Mouse (Mus musculus): ENCODE results near the gene Col4a6.

The Col4a6 gene

DNA sequence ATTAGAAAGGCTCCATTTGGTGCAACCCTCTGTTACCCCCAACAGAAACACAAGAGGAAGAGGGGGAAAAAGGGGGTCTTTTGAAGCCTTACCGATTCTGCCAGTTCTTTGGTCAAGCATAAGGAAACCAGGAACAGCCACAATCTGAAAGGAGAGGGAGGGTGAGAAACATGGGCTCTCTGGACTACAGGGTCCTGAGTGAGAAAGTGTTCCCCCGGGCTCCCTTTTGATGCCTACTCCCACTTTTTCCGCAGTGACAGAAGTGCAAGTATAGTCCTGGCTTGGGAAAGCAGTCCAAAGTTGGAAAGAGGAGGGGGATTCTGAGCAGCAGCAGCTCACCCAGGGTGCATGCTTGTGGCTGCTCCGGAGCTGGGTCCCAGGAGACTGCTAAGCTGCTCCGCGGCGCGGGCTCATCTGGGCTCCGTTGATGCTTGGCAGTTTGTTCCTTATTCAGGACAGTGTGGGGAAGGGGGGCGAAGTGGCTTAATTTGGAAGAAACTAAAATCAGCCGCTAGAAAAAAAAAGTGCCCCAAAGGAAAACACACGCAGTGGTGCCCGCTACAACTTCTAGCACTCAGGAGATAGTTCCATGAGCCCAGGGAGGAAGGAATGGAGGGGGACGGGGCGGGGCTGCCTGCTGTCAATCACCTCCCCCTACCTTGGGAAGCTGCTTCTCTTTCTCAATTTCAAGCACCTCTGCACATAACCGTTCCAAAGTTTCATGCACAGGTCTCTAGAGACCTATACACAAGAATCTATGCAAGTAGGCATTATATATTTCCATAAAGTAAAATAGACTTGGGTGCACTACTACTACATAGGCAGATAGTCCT, at the start of gene Col4a6:
Gene Col4a6 (minus strand): TSS at position 607 of the 833 bp plus-strand sequence.
- TF ChIP-seq NANOG (IDR thresholded peaks at IDR 0.05; ENCODE audit: borderline replicate concordance, low read length): no peak
- no peak for TF ChIP-seq CTCF (conservative IDR thresholded peaks at IDR 0.05; ENCODE audit: low read length)
- no peak for TF ChIP-seq POU5F1 (IDR thresholded peaks at IDR 0.05; ENCODE audit: borderline replicate concordance, low read length)
- no peaks in the 10 kb centered on the region for H3K9me3 ChIP-seq (ENCODE audit: low read length)
- H3K4me3 ChIP-seq (replicated peaks; ENCODE audit: low read length): peak within 1 kb of the TSS; percentile 63
- no peaks in the 10 kb centered on the region for H3K36me3 ChIP-seq (ENCODE audit: insufficient read depth, low read length)
- no peaks in the 10 kb centered on the region for H3K4me1 ChIP-seq (replicated peaks; ENCODE audit: low read depth, low read length)
- H3K27me3 ChIP-seq (ENCODE audit: insufficient read depth, low read length): peaks cover 2% of the 10 kb centered on the region; the same call in 1 of the 2 replicates

- no peak overlapping the region for H3K4me3 ChIP-seq (replicated peaks; ENCODE audit: low read length)
- H3K9me3 ChIP-seq (ENCODE audit: low read length): no peaks in the 10 kb centered on the region
- H3K4me1 ChIP-seq (replicated peaks; ENCODE audit: low read depth, low read length): no peaks in the 10 kb centered on the region
- H3K36me3 ChIP-seq (ENCODE audit: insufficient read depth, low read length): no peaks in the 10 kb centered on the region
- H3K27me3 ChIP-seq (ENCODE audit: insufficient read depth, low read length): no peaks in the 10 kb centered on the region
- TF ChIP-seq CTCF (conservative IDR thresholded peaks at IDR 0.05; ENCODE audit: low read length): no peak
- no peak for TF ChIP-seq NANOG (IDR thresholded peaks at IDR 0.05; ENCODE audit: borderline replicate concordance, low read length)
- no peak for TF ChIP-seq POU5F1 (IDR thresholded peaks at IDR 0.05; ENCODE audit: borderline replicate concordance, low read length)
These were observed 29.2 kb upstream of the Col4a6 start for GRCm38 (mm10) chrX:141503125-141503524.

DNA sequence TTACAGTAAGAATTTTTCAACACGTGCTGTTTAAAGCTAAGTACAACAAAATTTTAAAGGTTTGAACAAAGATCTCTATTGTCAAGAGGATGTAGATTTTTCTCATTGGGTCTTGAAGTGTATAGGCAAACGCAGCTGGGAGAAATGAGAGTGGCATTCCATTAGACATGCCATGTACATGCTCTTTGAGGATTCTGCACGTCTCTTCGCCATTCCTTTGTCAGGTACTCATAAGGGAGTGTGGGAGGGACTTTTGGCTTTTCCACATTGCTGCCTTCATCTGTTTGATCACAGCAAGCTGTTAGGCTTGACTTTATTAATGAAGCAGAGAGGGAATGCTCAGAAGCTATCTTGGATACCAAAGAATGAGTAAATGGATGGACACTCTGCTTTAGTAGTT, 20.7 kb upstream of the Col4a6 start:
- Histone ChIP-seq H3K4me3 (replicated peaks; ENCODE audit: low read length) (no peak overlapping the region), H3K36me3 (ENCODE audit: insufficient read depth, low read length) (no peaks in the 10 kb centered on the region), H3K4me1 (replicated peaks; ENCODE audit: low read depth, low read length) (no peaks in the 10 kb centered on the region), H3K27me3 (ENCODE audit: insufficient read depth, low read length) (no peaks in the 10 kb centered on the region), H3K9me3 (ENCODE audit: low read length) (no peaks in the 10 kb centered on the region)
- no peak for TF ChIP-seq NANOG (IDR thresholded peaks at IDR 0.05; ENCODE audit: borderline replicate concordance, low read length)
- no peak for TF ChIP-seq CTCF (conservative IDR thresholded peaks at IDR 0.05; ENCODE audit: low read length)
- no peak for TF ChIP-seq POU5F1 (IDR thresholded peaks at IDR 0.05; ENCODE audit: borderline replicate concordance, low read length)

GRCm38 (mm10) chrX:141475566-141476327, 1.9 kb upstream of the Col4a6 start:
- peaks cover 2% of the 10 kb centered on the region; the same call in 1 of the 2 replicates for H3K27me3 ChIP-seq (ENCODE audit: insufficient read depth, low read length)
- peak overlapping the region; percentile 63 for H3K4me3 ChIP-seq (replicated peaks; ENCODE audit: low read length)
- TF ChIP-seq NANOG (IDR thresholded peaks at IDR 0.05; ENCODE audit: borderline replicate concordance, low read length) (no peak), POU5F1 (IDR thresholded peaks at IDR 0.05; ENCODE audit: borderline replicate concordance, low read length) (no peak), CTCF (conservative IDR thresholded peaks at IDR 0.05; ENCODE audit: low read length) (no peak)
- H3K4me1 ChIP-seq (replicated peaks; ENCODE audit: low read depth, low read length): no peaks in the 10 kb centered on the region
- H3K36me3 ChIP-seq (ENCODE audit: insufficient read depth, low read length): no peaks in the 10 kb centered on the region
- no peaks in the 10 kb centered on the region for H3K9me3 ChIP-seq (ENCODE audit: low read length)

GRCm38 (mm10) chrX:141475110-141475509, 1.2 kb upstream of the Col4a6 start, which contains the start of gene Col4a5:
TSS of gene Col4a5 (plus strand) at chrX:141475385.
- TF ChIP-seq POU5F1 (IDR thresholded peaks at IDR 0.05; ENCODE audit: borderline replicate concordance, low read length) (no peak), NANOG (IDR thresholded peaks at IDR 0.05; ENCODE audit: borderline replicate concordance, low read length) (no peak), CTCF (conservative IDR thresholded peaks at IDR 0.05; ENCODE audit: low read length) (no peak)
- no peaks in the 10 kb centered on the region for H3K36me3 ChIP-seq (ENCODE audit: insufficient read depth, low read length)
- H3K4me1 ChIP-seq (replicated peaks; ENCODE audit: low read depth, low read length): no peaks in the 10 kb centered on the region
- H3K27me3 ChIP-seq (ENCODE audit: insufficient read depth, low read length): peaks cover 2% of the 10 kb centered on the region; the same call in 1 of the 2 replicates
- no peaks in the 10 kb centered on the region for H3K9me3 ChIP-seq (ENCODE audit: low read length)
- peak within 1 kb of the TSS; percentile 63 for H3K4me3 ChIP-seq (replicated peaks; ENCODE audit: low read length)

- Histone ChIP-seq H3K27me3 (ENCODE audit: insufficient read depth, low read length) (no peaks in the 10 kb centered on the region), H3K4me3 (replicated peaks; ENCODE audit: low read length) (no peak overlapping the region), H3K9me3 (ENCODE audit: low read length) (no peaks in the 10 kb centered on the region), H3K4me1 (replicated peaks; ENCODE audit: low read depth, low read length) (no peaks in the 10 kb centered on the region), H3K36me3 (ENCODE audit: insufficient read depth, low read length) (no peaks in the 10 kb centered on the region)
- no peak for TF ChIP-seq CTCF (conservative IDR thresholded peaks at IDR 0.05; ENCODE audit: low read length)
- no peak for TF ChIP-seq POU5F1 (IDR thresholded peaks at IDR 0.05; ENCODE audit: borderline replicate concordance, low read length)
These were observed 25.9 kb downstream of the Col4a6 start for GRCm38 (mm10) chrX:141447936-141448335.

DNA sequence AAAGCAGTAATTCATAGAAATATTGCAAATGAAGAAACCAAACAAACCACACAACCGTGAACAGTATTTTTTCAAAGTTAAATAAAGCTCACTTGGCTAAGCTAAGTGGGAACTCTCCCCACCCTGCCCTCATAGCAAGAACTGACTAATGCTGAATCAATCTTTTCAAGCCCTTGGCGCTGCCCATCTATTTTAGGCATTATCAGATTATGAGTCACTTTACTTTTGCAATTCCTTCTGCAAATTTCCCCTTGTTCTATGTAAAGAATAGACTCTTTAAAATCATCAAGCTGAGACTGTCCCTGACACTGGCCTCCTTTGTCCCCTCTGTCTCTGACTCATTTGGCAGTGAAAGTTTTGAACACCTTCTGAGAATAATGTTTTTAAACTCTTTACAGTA, 34.5 kb downstream of the Col4a6 start:
- no peak for TF ChIP-seq NANOG (IDR thresholded peaks at IDR 0.05; ENCODE audit: borderline replicate concordance, low read length)
- TF ChIP-seq POU5F1 (IDR thresholded peaks at IDR 0.05; ENCODE audit: borderline replicate concordance, low read length): no peak
- TF ChIP-seq CTCF (conservative IDR thresholded peaks at IDR 0.05; ENCODE audit: low read length): no peak
- H3K9me3 ChIP-seq (ENCODE audit: low read length): no peaks in the 10 kb centered on the region
- H3K27me3 ChIP-seq (ENCODE audit: insufficient read depth, low read length): no peaks in the 10 kb centered on the region
- H3K36me3 ChIP-seq (ENCODE audit: insufficient read depth, low read length): no peaks in the 10 kb centered on the region
- no peaks in the 10 kb centered on the region for H3K4me1 ChIP-seq (replicated peaks; ENCODE audit: low read depth, low read length)
- H3K4me3 ChIP-seq (replicated peaks; ENCODE audit: low read length): no peak overlapping the region

DNA sequence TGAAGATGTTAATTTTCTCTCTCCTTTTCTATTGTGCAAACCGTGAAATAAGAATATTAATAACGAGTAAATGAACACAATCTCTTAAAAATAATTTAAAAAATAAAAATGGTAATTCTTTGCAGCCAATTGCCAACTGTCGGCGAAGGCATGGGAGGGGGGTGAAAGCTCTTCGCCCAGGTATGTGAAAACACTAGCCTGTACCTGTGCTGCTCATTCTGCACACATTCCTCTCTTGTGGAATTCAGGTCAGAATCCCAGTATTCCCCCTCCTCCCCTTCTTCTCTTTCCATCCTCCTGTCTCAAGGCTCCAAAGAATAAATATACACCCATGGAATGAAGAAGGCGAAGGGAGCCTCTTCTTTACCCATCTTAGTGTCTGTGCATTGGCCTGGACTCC, 37.1 kb downstream of the Col4a6 start:
- Histone ChIP-seq H3K4me1 (replicated peaks; ENCODE audit: low read depth, low read length) (no peaks in the 10 kb centered on the region), H3K9me3 (ENCODE audit: low read length) (no peaks in the 10 kb centered on the region), H3K27me3 (ENCODE audit: insufficient read depth, low read length) (no peaks in the 10 kb centered on the region), H3K4me3 (replicated peaks; ENCODE audit: low read length) (no peak overlapping the region), H3K36me3 (ENCODE audit: insufficient read depth, low read length) (no peaks in the 10 kb centered on the region)
- TF ChIP-seq NANOG (IDR thresholded peaks at IDR 0.05; ENCODE audit: borderline replicate concordance, low read length) (no peak), POU5F1 (IDR thresholded peaks at IDR 0.05; ENCODE audit: borderline replicate concordance, low read length) (no peak), CTCF (conservative IDR thresholded peaks at IDR 0.05; ENCODE audit: low read length) (no peak)
